Mouse (Mus musculus) hindbrain, embryonic 11.5 days (tissue): Measurements from ENCODE around the gene Ltbp1. TPM values are rescaled to one million over a fixed set of nuclear protein-coding genes. Genes with fewer than 3 reads are reported as not detected.

Experiments
- ATAC-seq: fragments of 200-750 bp; cut with Nextera tagmentation; 2 replicates; pipeline ENCODE4 v1.8.0; 2017; ENCODE audit warnings: mild to moderate bottlenecking, moderate TSS enrichment, moderate library complexity; ENCODE audit not compliant: low FRiP score
- DNase-seq: peaks from one replicate; pipeline ENCODE4 v3.0.0-alpha.2; 2015; ENCODE audit warnings: low spot score
- H3K27ac ChIP-seq: fragments of 300-500 bp; sonication (generic); 2 replicates; pipeline ENCODE4 v1.5.1; 2014; ENCODE audit warnings: mild to moderate bottlenecking, low read depth, low read length
- H3K27me3 ChIP-seq: fragments of 300-500 bp; sonication (generic); 2 replicates; pipeline ENCODE4 v1.6.1; 2014; ENCODE audit warnings: mild to moderate bottlenecking, low read length, moderate library complexity, mixed read lengths; ENCODE audit not compliant: control insufficient read depth, insufficient read depth
- H3K36me3 ChIP-seq: fragments of 300-500 bp; sonication (generic); 2 replicates; pipeline ENCODE4 v1.6.1; 2014; ENCODE audit warnings: mild to moderate bottlenecking, low read length, moderate library complexity, mixed read lengths; ENCODE audit not compliant: control insufficient read depth, insufficient read depth
- H3K4me1 ChIP-seq: fragments of 300-500 bp; sonication (generic); replicated peaks from 2 replicates; pipeline ENCODE4 v1.6.1; 2014; ENCODE audit warnings: low read length, mixed read lengths; ENCODE audit not compliant: control insufficient read depth, insufficient read depth
- H3K4me2 ChIP-seq: fragments of 300-500 bp; sonication (generic); replicated peaks from 2 replicates; pipeline ENCODE4 v1.6.1; 2014; ENCODE audit warnings: mild to moderate bottlenecking, low read depth, low read length
- H3K4me3 ChIP-seq: fragments of 300-500 bp; sonication (generic); 2 replicates; pipeline ENCODE4 v1.5.1; 2014; ENCODE audit warnings: low read depth, low read length
- H3K9ac ChIP-seq: fragments of 300-500 bp; sonication (generic); 2 replicates; pipeline ENCODE4 v1.6.1; 2014; ENCODE audit warnings: low read depth, low read length
- H3K9me3 ChIP-seq: fragments of 300-500 bp; sonication (generic); 2 replicates; pipeline ENCODE4 v1.6.1; 2016; ENCODE audit warnings: low read length; ENCODE audit not compliant: control insufficient read depth
- WGBS: fragments of 180-500 bp; shearing (Covaris S2); extraction: QIAGEN DNeasy Blood & Tissue Kit; methylation state at CpG from one replicate; pipeline ENCODE4 v1.1.7; 2014; 5-methylcytosine and 5-hydroxymethylcytosine counted together
- polyA plus RNA-seq: library from polyadenylated mRNA; unstranded; fragments of >200 nt; fragmentation: Nextera tagmentation; extraction: Ambion mirVana; gene quantifications from 2 replicates; pipeline ENCODE4 v1.2.1, GENCODE M21; 2014

The Ltbp1 gene
- polyA plus RNA-seq, 1 experiment from 2014 or later = 5.7 TPM

DNA sequence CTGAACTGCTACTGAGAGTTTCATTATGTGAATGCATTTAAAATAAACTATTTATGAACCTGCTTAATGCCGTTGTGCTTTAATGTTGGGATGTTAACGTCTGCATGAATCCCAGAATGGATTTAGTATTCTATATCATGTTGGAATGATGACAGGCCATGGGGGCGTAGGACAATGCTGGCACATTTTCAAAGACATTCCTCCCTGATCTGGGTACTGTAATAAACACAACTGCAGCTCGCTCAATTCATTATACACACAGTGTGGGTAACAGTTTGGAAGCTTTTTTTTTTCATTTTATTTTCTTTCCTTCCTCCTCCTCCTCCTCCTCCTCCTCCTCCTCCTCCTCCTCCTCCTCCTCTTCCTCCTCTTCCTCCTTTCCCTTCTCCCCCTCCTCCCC is 82.9 kb downstream of the Ltbp1 start:
- Histone ChIP-seq H3K9me3 (no peaks in the 10 kb centered on the region), H3K27me3 (no peaks in the 10 kb centered on the region), H3K4me2 (no peak overlapping the region), H3K4me3 (no peak overlapping the region), H3K27ac (no peak overlapping the region), H3K36me3 (no peaks in the 10 kb centered on the region), H3K4me1 (no peaks in the 10 kb centered on the region), H3K9ac (no peak overlapping the region)
- no peak for DNase-seq
- no peak for ATAC-seq
- 91% methylated on average over 4 of the region's 4 CpGs for WGBS

DNA sequence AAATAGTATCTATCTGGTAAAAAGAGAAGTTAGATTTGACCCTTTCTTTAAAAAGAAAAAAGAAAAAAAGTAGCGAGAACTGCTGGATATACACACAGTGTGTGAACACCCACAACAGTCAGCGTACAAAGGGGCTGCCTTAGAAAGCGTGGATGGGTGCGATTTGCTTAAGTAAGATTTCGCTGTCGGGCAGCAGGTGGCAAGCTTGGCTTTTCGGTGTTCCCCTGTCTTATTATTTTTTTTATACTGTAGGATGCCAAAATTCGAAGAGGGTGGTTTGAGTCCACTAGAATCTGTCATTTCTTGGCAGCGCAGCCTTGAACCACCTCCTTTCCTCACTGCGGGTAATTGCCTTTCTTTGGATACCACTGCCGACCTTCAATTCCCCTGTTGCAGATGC is 83.4 kb downstream of the Ltbp1 start:
- no peak for ATAC-seq
- 87% methylated on average over 11 of the region's 11 CpGs for WGBS
- no peak overlapping the region for H3K27ac ChIP-seq
- no peaks in the 10 kb centered on the region for H3K36me3 ChIP-seq
- H3K9me3 ChIP-seq = no peaks in the 10 kb centered on the region
- H3K4me2 ChIP-seq = no peak overlapping the region
- no peak for DNase-seq
- H3K4me3 ChIP-seq = no peak overlapping the region
- H3K4me1 ChIP-seq = no peaks in the 10 kb centered on the region
- H3K27me3 ChIP-seq = no peaks in the 10 kb centered on the region
- H3K9ac ChIP-seq = no peak overlapping the region

DNA sequence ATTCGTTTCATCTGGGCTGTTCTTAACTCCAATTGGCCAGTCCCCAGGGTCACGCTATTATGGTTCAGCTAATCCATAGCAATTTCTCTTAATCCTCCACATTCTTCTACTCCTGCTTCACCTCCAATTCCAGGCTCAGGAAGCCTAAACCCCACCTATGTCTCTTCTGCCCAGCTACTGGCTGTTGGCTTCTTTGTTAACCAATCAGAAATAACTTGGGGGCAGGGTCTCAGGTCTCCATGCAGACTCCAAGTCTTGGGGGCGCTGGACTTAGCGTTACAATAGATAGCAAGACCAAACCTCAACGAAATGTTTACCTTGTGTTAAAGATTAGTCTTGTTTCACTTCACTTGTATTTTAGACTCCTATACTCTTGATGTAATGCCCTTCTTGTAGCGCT is 85.2 kb downstream of the Ltbp1 start:
- DNase-seq (no peak), ATAC-seq (no peak)
- Histone ChIP-seq H3K4me3 (no peak overlapping the region), H3K27me3 (no peaks in the 10 kb centered on the region), H3K9ac (no peak overlapping the region), H3K4me1 (no peaks in the 10 kb centered on the region), H3K36me3 (no peaks in the 10 kb centered on the region), H3K4me2 (no peak overlapping the region), H3K9me3 (no peaks in the 10 kb centered on the region), H3K27ac (no peak overlapping the region)
- 84% methylated on average over 6 of the region's 6 CpGs for WGBS

DNA sequence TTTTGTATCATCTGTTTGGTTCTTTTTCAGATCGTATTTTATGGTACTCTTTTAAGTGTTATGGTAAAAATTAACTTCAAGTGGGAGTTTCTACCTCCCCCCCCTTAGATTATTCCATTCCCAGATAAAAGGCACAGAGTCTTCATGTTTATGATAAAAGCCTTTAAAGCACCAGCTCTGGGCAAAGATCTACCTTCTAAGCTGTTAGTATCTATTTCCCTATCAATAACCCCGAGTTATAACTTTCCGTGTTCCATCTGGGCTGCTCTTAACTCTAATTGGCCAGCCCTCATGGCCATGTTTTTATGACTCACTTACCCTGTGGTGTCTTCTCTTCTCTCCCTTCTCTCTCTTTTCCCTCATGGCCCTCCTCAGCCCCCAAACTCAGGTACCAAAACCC is 88.2 kb downstream of the Ltbp1 start:
- WGBS = 89% methylated on average over 3 of the region's 3 CpGs

DNA sequence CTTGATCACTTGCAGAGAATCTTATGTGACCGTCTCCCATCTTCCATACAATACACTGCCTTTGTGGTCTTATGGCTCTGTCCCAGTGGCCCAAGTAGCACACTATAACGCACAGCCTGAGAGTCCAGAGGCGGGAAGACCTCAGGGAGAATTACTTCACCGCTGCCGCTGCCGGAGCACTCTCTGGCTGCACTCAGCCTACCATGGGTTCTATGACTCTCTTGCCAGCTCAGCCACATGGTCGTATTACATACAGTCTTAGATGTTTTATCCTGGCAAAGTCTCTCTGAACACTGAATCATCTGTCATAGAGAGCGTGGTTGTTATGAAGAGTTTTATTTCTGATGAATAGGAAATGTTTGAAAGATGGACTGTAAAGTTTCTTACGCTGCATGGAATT is 89.2 kb downstream of the Ltbp1 start:
- Histone ChIP-seq H3K9ac (no peak overlapping the region), H3K27ac (no peak overlapping the region), H3K4me1 (no peaks in the 10 kb centered on the region), H3K36me3 (no peaks in the 10 kb centered on the region), H3K27me3 (0 out of 2 replicates have a peak, but pooled peaks cover 2% of the 10 kb centered on the region), H3K9me3 (no peaks in the 10 kb centered on the region), H3K4me2 (no peak overlapping the region), H3K4me3 (no peak overlapping the region)
- 93% methylated on average over 9 of the region's 9 CpGs for WGBS
- ATAC-seq (no peak), DNase-seq (no peak)

More for the DNA sequence above, 88.2 kb downstream of the Ltbp1 start:
- no peaks in the 10 kb centered on the region for H3K4me1 ChIP-seq
- H3K9ac ChIP-seq = no peak overlapping the region
- no peaks in the 10 kb centered on the region for H3K27me3 ChIP-seq
- no peak overlapping the region for H3K4me3 ChIP-seq
- no peak for DNase-seq
- ATAC-seq = no peak
- H3K36me3 ChIP-seq = no peaks in the 10 kb centered on the region
- no peaks in the 10 kb centered on the region for H3K9me3 ChIP-seq
- H3K27ac ChIP-seq = no peak overlapping the region
- no peak overlapping the region for H3K4me2 ChIP-seq

DNA sequence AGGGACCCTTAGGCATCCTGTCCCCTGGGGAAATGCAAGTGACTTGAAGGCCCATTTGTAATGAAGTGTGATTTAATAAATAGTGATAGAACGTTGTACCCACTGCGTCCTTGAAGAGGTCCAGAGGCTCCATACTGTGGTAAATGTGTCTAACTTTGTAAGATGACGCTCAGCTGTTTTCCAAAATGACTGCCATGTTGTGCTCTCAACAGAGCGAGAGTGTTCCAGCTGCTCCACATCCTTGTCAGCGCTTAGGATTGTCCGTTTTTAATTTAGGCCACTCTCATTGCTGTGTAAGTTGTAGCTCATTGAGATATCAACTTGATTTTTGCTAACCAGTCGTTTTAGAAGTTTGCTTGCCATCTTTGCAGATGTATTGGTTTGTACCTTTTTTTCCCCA is 91.4 kb downstream of the Ltbp1 start:
- WGBS = 65% methylated on average over 7 of the region's 7 CpGs
- no peaks in the 10 kb centered on the region for H3K36me3 ChIP-seq
- H3K9me3 ChIP-seq = no peaks in the 10 kb centered on the region
- H3K4me1 ChIP-seq = no peaks in the 10 kb centered on the region
- H3K27me3 ChIP-seq = 0 out of 2 replicates have a peak, but pooled peaks cover 2% of the 10 kb centered on the region
- DNase-seq (no peak), ATAC-seq (peak; percentile 30; the same call in 1 of the 2 replicates)
- no peak overlapping the region for H3K4me3 ChIP-seq
- H3K9ac ChIP-seq = no peak overlapping the region
- no peak overlapping the region for H3K27ac ChIP-seq
- no peak overlapping the region for H3K4me2 ChIP-seq

DNA sequence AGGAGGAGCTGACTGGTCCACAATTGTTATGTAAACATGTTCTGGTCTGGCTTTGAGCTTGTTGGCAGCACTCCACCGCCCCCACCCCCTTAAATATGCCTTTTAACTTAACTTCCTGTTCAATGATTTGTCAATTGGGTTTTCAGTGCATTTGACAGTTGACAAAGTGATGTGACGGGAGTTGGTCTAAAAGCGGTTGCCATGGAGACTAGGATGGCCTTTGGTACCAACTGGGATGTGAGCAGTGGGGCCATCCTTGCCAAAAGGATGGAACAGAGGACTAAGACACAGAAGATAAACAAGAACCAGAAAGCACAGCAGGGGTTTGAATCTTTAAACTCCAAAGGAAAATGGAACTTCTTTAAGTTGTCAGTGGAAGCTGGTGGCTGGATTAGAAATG is 92.0 kb downstream of the Ltbp1 start:
- H3K4me2 ChIP-seq = no peak overlapping the region
- H3K9ac ChIP-seq = no peak overlapping the region
- 38% methylated on average over 3 of the region's 3 CpGs for WGBS
- H3K4me3 ChIP-seq = no peak overlapping the region
- H3K27me3 ChIP-seq = 0 out of 2 replicates have a peak, but pooled peaks cover 2% of the 10 kb centered on the region
- DNase-seq = peak; percentile 39
- H3K36me3 ChIP-seq = no peaks in the 10 kb centered on the region
- no peaks in the 10 kb centered on the region for H3K9me3 ChIP-seq
- H3K27ac ChIP-seq = no peak overlapping the region
- peak; percentile 61; the same call in 1 of the 2 replicates for ATAC-seq
- H3K4me1 ChIP-seq = no peaks in the 10 kb centered on the region

DNA sequence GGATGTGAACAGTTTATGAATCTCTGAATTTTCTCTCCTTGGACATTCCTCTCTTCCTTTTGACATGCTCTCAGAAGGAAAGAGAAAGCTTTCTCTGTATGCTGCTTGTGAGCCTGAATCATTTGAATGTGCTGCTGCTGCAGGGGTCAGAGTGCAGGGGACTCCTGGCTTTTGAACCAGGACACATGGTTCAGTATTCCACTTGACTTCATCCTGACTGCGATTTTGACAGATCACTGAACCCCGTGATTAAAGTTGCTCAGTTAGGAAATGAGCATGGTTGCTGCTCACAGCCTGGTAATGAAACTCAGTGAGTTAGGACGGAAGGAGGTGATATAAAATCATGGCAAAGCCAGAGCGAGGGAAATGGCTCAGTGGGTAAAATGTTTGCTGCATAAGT is 95.8 kb downstream of the Ltbp1 start:
- Histone ChIP-seq H3K4me2 (no peak overlapping the region), H3K27ac (no peak overlapping the region), H3K9me3 (no peaks in the 10 kb centered on the region), H3K36me3 (no peaks in the 10 kb centered on the region), H3K4me1 (no peaks in the 10 kb centered on the region), H3K9ac (no peak overlapping the region), H3K4me3 (no peak overlapping the region), H3K27me3 (0 out of 2 replicates have a peak, but pooled peaks cover 2% of the 10 kb centered on the region)
- ATAC-seq (no peak), DNase-seq (no peak)
- WGBS = 49% methylated on average over 4 of the region's 4 CpGs

DNA sequence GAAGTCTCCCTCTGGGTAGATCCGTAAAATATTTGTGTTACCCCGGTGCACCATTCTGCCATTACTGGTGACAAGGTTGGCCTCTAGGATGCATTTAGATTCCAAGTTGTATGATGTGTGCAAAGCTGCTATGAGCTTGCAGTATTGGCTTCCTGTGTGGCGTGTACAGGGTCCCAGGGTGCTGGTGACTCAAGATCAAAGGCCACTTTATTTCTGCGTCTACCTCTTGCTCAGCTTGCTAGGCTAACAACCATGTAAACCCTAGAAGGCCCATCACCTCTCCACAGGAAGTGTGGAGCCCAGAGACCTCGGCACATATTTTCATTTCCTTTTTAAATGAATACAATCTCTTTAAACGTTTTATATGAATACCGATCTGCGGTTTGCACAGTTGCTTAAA is 96.6 kb downstream of the Ltbp1 start:
- ATAC-seq = no peak
- 85% methylated on average over 8 of the region's 8 CpGs for WGBS
- H3K4me3 ChIP-seq = no peak overlapping the region

More for the DNA sequence above, 96.6 kb downstream of the Ltbp1 start:
- Histone ChIP-seq H3K27me3 (0 out of 2 replicates have a peak, but pooled peaks cover 2% of the 10 kb centered on the region), H3K9ac (no peak overlapping the region), H3K4me1 (no peaks in the 10 kb centered on the region), H3K36me3 (no peaks in the 10 kb centered on the region), H3K9me3 (no peaks in the 10 kb centered on the region), H3K4me2 (no peak overlapping the region), H3K27ac (no peak overlapping the region)
- DNase-seq = no peak
